Mouse (Mus musculus) layer of hippocampus, postnatal 10 days (tissue): ENCODE data around the gene Dock3. TPM values are rescaled to one million over a fixed set of nuclear protein-coding genes. Genes with fewer than 3 reads are reported as not detected.
"Not testable (repeated sequence)": the region's sequence is repeated elsewhere in the genome, so short reads cannot be mapped to it uniquely, and the experiment has no call there.

Source experiments
- DNase-seq, 2 experiments: peaks; one replicate each; pipeline ENCODE4 v3.0.0; 2021; ENCODE audit warnings: low spot score in 2 of 2
- total RNA-seq, 2 experiments: library from RNA; stranded (reverse); gene quantifications; 2 replicates each; pipeline ENCODE4 v1.2.3; 2021

Dock3 gene
- total RNA-seq, 2 experiments from 2014 or later: 87.6 to 114 TPM

DNA sequence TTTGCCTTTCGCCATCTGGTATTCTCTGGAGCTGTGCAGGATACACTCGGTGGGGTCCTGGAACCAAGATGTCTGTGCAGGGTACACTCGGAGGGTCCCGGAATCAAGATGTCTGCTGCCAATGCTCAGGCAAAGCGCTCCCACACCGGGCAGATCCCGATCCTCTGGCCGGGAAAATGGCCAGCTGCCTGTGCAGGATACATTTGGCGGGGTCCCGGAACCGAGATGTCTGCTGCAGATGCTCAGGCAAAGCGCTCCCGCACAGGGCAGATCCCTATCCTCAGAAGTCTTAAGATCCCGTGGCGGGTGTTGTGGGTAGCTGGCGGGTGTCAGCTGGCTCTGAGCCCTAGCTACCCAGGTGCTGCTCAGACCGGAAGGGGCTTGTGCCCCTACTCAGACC, 142.3 kb downstream of the Dock3 start:
- DNase-seq: not testable (repeated sequence)

DNA sequence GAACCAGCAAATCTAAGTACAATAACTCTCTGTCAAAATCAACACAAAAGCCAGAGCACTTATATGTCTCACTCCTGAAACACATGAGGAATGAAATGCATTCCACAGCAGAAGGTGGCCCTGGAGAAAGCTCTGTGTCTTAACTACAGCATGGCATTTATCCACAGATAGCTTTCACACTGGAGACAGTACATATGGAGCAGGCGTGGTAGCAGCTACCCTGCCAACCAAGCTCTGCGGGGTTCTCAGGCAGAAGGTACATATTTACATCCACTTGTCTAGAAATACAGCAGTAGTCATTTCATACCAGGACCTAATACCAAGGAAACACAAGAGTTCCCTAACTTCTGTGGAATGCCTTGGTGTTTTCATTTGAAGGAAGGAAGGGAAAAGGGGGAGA, 144.2 kb downstream of the Dock3 start:
- DNase-seq: no peak

DNA sequence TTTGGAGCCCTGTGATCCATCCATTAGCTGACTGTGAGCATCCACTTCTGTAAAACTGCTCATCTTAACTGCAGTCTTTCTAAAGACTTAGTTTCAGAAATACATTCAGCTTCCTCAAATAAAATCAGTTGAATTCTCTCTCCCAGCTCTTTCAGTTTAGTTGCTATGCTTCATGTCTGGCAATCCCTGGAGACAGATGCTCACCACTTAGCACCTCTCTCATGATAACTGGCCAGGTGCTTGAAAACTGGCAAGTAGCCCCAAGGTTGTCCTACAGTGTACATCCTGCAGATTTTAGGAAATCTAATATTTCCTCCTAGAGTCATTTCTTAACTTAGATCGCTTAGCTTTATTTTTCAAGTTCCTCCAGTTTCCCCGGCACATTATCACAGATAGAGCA, 193.8 kb downstream of the Dock3 start:
- DNase-seq: no peak

DNA sequence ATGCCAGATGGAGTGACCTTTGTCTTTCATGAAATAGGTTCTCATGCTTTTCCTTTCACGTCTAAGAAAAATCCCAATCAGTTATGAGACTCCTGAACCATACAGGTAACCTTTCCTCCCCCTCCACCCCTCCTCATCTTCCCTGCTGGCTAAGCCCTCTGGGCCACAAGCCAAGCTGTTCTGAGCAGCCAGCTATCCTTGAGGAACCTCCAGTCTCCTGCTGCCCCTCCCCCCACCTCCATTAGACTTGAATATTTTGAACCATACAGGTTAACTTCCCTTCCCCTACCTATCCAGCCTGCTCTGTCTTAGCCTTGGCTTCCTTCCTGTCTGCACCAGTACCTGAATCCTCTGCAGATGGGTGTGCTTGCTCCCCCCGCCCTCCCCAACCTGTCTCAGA, 204.1 kb downstream of the Dock3 start:
- DNase-seq: no peak

- DNase-seq: no peak
Measured at GRCm38 (mm10) chr9:107009841-107010240, 221.9 kb downstream of the Dock3 start.

GRCm38 (mm10) chr9:107003187-107003586, 228.5 kb downstream of the Dock3 start:
- no peak for DNase-seq

DNA sequence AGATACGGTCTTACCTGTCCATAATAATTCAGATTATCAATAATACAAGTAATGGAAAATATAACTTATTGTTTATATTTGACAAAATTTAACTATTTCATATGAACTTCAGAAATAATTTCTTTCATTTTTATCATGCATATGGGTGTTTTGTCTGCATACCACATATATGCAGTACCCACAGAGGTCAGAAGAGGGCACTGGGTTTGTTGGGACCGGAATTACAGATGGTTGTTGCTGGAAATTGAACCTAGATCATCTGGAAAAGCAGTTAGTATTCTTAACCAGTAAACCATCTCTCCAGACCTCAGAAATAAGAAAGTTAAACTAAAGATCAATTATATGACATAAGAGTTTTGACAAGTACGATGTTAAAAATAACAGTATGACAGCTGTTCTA, 261.0 kb downstream of the Dock3 start:
- peak; percentile 27 to 33 for DNase-seq

DNA sequence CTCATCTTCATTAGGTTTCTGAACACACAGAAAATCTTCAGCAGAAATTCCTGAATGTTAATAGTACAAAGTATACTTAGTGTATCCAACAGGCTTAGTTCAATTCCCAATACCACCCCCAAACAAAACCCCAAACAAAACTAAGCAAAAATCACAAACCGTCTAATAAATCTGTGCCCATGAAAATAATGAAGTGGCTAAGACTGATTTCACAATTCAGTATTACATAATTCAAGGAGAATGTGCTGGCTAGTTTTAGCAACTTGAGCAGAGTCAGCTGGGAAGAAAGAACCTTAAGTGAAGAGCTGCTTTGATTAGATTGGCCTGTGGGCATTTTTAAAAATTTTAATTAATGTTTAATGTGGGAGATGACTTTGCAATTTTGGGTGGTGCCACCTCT, 273.3 kb downstream of the Dock3 start:
- no peak for DNase-seq

GRCm38 (mm10) chr9:106955486-106955885, 276.2 kb downstream of the Dock3 start:
- DNase-seq: no peak

GRCm38 (mm10) chr9:106934998-106935397, 296.7 kb downstream of the Dock3 start:
- no peak for DNase-seq

- DNase-seq: no peak
Measured at GRCm38 (mm10) chr9:106914878-106915277, 316.8 kb downstream of the Dock3 start.

GRCm38 (mm10) chr9:106913759-106914158, 317.9 kb downstream of the Dock3 start:
- no peak for DNase-seq

DNA sequence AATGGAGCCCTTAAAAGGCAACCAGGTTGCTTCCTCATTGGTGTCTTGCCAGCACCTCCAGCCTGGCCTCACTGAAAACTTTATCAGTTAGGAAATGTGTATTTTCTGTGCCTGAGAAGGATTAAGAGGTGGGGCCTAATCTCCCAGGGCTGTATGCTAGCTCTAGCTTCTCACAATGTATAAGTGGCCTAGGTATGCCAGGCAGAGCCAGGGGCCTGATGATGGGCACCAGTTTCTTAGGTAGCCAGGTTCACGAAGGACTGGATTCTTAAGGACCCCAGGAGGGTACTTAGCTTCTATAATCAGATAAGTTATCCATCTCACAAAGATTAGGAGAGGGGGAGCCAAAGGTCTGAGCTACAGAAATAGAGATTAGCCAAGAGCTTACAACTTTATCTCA, 320.1 kb downstream of the Dock3 start:
- no peak for DNase-seq

DNA sequence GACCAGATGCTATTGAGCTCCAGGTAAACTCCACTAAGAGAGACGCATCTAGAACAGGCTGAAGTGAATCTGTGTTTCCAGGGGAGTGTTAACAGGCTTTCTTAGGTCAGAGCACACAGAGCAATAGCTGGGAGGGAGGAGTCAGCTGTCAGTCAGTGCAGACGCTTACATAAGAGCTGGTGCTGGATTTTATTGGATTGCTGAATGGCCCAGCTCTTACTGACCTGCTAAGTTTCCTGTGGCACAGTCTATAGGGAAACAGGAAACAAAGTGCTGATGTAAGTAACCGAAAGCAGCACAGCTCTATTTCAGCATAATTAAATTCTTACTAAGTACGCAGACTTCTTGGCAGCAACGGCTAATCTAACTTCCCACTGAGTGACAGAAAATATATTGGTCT, 323.0 kb downstream of the Dock3 start:
- DNase-seq: no peak

GRCm38 (mm10) chr9:106908174-106908573, 323.5 kb downstream of the Dock3 start:
- no peak for DNase-seq

GRCm38 (mm10) chr9:106906597-106906996, 325.1 kb downstream of the Dock3 start:
- DNase-seq: no peak

GRCm38 (mm10) chr9:106903791-106904134, 327.9 kb downstream of the Dock3 start:
- peak in 1 of 2 experiments; percentile 51 for DNase-seq

DNA sequence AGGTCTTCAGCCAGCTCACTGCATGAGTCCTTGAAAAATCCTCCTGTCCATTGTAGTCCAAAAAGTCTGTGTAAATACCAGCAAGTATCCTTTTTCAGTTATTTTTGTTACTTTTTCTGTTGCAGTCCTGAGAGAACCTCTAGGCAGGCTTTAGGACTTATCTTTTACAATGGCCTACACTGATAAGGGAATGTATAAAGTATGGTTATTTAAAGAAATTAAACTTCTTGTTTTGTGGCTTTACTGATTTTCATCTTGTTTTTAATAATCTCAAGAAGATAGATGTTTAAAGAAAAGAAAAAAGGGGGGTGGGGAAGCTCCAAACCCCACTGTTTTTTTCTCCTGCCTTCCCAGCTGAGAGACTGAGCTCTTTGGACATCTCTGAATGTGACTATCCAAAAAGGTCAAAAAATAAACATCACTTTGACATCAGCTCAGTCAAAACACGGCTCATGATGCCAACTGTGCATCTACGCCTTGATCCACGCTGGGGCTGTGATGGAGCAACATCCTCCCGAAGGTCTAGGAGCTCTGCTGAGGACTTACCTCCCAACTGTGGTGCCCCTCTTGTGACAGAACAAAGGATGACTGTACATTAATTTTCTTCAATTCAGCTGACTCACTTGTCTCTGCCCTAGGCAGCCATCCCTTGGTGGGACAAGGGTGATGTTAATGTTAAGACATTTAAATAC, 328.5 kb downstream of the Dock3 start:
- DNase-seq: no peak

- no peak for DNase-seq
Measured at GRCm38 (mm10) chr9:106901596-106901995, 330.1 kb downstream of the Dock3 start.

GRCm38 (mm10) chr9:106898901-106899300, 332.8 kb downstream of the Dock3 start:
- no peak for DNase-seq

DNA sequence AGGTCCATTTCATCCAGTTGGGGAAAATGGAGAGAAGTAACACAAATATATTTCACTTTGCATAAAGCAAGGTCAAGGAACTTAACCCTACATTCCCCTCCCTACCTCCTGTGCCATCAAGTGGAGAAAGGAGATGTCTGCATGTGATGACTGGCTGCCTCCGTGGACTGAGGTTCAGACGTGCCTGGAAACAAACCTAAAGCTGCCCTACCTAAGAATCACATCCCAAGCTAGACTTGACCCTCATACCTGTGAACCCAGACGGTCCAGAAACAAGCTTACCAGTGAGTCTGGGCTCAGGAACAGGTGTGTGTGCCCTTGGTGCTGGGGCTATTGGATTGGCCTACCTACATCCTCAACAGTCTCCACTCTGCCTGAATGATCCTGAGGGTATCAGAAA, 338.4 kb downstream of the Dock3 start:
- DNase-seq: no peak

GRCm38 (mm10) chr9:106892552-106892875, 339.2 kb downstream of the Dock3 start:
- no peak for DNase-seq

- DNase-seq: peak; percentile 93 to 96
Measured at GRCm38 (mm10) chr9:106891829-106892551, 339.7 kb downstream of the Dock3 start, which contains the start of gene Manf. Manf (minus strand) TSS chr9:106891979.
